Mouse (Mus musculus) megakaryocyte, adult 5-6 weeks (primary cell): ENCODE measurements around the gene Crnkl1. TPM values are rescaled to one million over a fixed set of nuclear protein-coding genes. Genes with fewer than 3 reads are reported as not detected.
A peak's percentile ranks its signal among the peaks of the same experiment; 100 is the strongest.
"Not testable (repeated sequence)": the region's sequence is repeated elsewhere in the genome, so short reads cannot be mapped to it uniquely, and the experiment has no call there.

Experiments used
- ATAC-seq: 2 replicates; pipeline ENCODE4 v1.8.0; 2016; ENCODE audit warnings: mild to moderate bottlenecking, inconsistent platforms; ENCODE audit not compliant: poor library complexity, severe bottlenecking
- total RNA-seq, 2 experiments: library from RNA; stranded (forward) in 1 of 2; stranded (reverse) in 1 of 2; fragments of 153-499, 151-499 nt in 1 of 2; fragments of 221-1000, 200-1000 nt in 1 of 2; gene quantifications; 2 replicates each; pipeline versions ENCODE4 v1.2.3 to v1.2.4; 2015 to 2017

Gene Crnkl1
- total RNA-seq, 2 experiments from 2014 or later, result 34.4 to 69.6 TPM

DNA sequence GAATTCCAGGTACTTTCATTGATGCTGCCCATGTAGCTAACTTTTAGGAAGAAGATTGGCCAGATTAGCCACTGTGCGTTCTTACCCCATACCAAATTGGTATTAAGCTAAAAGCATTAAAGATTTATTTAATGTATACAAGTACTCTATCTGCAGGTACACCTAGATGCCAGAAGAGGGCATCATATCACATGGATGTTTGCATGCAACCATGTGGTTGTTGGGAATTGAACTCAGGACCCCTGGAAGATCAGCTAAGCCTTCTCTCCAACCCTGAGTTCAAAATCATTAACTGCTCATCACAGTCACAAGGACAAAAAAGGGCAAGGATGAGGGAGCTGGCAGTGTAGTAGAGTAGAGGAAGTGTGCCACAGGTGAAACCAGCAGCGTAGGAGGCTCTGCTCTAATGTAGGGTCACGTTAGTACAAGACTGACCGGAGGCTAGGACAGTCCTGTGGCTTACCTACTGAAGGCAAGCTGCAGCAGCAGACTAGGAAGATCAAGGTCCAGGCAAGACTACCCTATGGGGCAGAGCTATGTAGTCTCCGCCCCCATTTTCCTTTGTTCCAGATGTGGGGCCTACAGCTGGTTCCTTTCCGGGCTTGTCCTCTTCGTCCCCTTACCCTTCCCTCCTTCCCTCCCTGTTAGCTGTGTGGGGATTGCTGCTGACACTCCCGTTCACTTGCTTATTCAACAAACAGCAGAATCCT lies 13.7 kb downstream of the Crnkl1 start:
- no peak for ATAC-seq

DNA sequence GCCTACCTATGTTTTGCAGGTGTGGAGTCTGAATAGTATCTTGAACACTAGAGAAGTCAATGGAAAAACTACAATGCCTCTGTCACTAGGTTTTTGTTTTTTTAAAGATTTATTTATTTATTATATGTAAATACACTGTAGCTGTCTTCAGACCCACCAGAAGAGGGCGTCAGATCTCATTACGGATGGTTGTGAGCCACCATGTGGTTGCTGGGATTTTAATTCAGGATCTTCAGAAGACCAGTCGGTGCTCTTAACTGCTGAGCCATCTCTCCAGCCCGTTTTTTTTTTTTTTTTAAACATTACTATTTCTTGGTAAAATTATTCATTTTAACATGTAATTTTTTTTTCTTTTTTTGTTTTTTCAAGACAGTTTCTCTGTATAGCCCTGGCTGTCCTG lies 28.9 kb downstream of the Crnkl1 start:
- not testable (repeated sequence) for ATAC-seq

DNA sequence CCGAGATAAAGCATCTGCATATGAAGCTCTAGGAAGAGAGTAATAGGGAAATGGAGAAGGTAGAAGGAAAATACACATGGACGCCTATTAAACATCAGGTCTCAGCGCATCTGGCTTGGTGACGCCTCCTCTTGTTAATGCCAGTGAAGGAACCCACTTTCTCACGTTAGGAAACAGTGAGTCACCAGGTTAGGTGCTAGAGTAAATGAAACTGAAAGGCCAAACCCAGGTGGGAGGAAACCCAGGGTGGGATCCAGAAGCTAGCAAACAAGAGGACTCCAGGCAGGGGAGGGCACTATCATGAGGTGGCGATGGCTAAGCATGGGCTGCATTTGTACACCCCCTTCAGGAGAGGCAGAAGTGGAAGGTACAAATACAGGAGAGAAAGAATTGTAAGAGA lies 29.7 kb downstream of the Crnkl1 start:
- no peak for ATAC-seq

GRCm38 (mm10) chr2:145903983-145904616 lies 30.7 kb downstream of the Crnkl1 start:
- no peak for ATAC-seq

- peak; percentile 99 for ATAC-seq
These were observed 31.5 kb downstream of the Crnkl1 start for GRCm38 (mm10) chr2:145903061-145903901.

DNA sequence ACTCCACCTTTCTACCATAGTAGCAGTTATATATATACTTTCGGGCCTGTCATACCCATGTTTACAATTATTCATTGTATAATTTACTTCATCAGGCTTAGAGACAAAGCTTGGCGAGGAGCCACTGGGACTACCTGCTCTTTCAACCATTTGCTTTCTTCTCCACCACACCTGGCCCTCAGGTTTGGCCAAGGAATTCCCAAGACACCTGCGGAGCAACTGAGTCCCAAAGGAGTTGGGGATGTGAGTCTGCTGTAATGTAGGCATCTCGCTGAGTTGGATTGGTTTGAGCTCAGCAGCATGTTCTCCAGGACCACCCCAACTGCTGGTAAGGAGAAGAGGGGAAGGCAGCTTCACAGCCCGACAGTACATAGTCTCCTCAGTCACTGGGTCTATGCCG lies 33.0 kb downstream of the Crnkl1 start, which contains the start of gene Naa20:
Gene Naa20 (plus strand): TSS at position 239 of the 400 bp plus-strand sequence.
- ATAC-seq, result no peak

DNA sequence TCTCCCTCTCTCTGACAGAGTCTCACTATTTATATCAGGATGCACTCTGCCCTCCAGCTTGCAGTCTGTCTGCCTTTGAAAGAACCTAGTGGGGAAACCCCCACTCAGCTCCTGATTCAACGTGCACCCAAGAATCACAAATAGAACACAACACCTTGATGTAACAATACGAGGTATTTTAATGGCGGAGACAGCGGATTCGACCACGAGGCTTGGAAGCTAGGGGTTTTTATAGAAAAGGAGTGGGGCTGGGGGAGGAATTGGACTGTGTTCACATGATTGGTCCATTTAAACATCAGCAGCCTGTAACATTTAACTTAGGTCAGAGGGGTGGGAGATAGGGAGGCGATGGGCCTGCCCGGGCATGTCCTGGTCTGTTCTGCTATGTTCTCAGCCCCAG lies 34.5 kb downstream of the Crnkl1 start:
- not testable (repeated sequence) for ATAC-seq

- ATAC-seq, result no peak
These were observed 36.7 kb downstream of the Crnkl1 start for GRCm38 (mm10) chr2:145898106-145898505.

- no peak for ATAC-seq
These were observed 41.1 kb downstream of the Crnkl1 start for GRCm38 (mm10) chr2:145893756-145894155.

- no peak for ATAC-seq
These were observed 44.2 kb downstream of the Crnkl1 start for GRCm38 (mm10) chr2:145890571-145890970.

DNA sequence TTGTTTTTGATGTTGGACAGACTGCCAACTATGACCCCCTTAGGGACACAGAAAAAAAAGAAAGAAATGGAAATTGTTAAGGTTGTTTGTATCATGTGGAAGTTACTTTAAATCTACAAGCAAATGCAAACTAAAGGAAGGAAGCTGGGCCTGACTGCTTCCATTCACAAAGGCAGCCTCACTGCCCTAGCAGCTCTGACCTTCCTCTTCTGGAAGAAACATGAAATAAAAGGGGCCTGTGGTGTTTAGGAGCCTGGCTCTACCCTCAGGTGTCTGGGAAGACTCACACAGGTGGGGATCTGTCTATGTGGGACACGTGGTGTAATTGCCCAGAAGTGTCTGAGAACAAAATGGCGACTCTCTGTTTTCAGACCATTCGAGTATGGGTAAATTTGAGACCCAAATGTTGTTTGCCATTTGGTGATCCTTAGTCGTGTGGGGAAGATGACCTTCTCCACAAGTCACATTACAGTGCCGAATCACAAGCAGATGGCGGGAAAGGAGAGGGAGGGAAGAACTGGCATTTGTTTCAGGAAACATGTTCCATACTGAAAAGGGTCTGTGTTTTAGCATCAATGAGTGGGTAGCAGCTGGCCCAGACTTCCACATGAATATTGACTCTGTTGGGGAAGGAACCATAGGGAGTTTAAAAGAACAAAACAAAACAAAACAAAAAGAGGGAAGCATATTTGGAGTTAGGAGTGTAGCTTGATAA lies 45.9 kb downstream of the Crnkl1 start:
- ATAC-seq, result peak; percentile 45

DNA sequence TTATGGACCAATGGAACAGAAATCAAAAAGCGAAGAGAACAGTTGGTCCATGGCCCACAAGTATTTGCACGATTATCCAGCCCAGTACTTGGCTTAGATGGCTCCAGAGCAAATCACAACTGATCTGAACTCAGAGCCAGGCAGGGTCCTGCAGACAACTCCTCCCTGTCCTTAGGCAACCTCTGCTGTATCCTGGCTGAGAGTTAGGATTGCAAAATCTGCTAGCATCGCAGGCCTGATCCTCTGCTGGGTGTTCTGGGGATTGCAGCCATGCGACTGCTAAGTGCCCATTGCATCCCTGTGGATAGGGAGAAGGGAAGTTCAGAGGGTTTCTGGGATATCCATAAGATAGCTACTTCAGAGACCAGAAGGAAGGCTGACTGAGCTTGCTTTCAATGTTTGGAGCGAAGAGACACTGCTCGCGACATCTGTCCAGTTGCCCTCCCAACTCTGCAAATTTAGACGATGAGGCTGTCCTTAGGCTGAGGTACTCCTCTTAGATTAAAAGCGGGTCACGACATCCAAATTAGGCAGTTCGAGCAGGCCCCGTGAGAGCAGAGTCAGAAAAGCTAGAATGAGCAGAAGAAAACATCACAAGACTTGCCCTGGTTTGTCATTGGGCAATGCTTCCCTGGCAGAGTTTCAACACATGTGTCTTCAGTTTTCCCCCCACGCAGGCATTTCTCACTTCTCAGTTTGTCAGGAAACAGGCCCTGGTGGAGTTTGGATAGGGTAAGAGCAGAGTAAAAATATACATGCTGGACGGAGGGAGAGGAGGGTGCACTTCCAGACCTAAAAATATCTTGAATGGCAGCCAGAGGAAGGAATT lies 46.7 kb downstream of the Crnkl1 start:
- ATAC-seq, result peak; percentile 87

- ATAC-seq, result no peak
These were observed 49.7 kb downstream of the Crnkl1 start for GRCm38 (mm10) chr2:145884913-145885785.

GRCm38 (mm10) chr2:145884036-145884912 lies 50.5 kb downstream of the Crnkl1 start:
- no peak for ATAC-seq

- ATAC-seq, result no peak
These were observed 52.4 kb downstream of the Crnkl1 start for GRCm38 (mm10) chr2:145882398-145882797.

DNA sequence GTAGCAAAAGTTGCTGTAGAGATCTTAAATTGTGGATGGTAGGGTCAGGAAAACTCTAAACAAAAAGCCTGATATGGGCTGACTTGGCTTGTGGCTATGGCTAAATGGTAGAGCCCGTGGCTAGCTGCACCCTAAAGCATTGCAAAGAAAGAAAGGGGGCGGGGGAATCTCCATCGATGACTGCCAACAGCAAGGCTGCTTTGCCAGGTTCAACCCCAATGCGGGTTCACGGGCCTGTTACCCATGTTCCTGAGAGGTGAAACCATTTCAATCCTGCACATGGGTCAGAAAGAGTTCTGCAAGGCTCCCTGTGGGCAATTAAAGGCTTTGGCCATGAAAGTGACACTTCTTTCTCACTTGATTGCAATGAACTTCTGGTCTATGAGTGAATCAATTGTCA lies 52.9 kb downstream of the Crnkl1 start:
- no peak for ATAC-seq

DNA sequence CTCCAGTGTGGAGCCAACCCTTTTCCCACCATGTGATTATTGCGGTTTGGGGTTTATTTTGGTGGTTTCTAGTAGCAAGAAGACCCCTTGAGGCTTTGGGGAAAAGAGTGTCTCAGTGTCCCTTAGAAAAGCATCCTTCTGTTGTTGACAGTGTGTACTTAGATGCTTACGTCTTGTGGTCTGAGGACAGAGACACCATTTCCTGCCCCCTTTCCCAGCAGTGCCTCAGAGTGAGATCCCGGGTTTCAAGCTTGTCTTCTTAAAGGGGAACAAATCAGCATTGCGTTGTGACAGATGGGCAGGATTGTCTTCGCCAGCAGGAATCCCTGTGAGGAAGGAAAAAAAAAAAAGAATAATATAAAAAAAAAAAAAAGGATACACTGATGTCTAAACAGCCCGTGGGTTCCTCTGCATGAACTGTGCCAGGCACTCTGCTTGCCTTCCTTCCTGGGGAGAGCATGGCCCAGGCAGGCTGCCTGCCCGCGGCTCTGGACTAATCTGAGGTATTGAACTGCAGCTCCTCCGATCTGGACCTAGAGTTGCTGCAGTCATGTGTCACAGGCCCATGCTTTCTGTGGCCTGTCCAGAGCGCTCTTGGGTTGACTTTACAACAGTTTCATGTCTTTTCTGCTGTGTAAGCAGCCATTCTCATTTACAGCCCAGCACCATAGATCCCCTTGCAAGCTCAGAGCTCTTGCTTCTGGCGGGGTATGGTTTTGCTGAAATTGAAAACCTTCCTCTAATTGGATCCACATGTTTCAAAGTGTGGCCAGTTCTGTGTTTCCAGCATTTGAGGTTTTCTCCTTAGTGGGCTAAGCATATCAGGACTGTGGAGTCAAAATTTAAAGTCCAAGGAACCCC lies 53.7 kb downstream of the Crnkl1 start:
- no peak for ATAC-seq
